12 mouse cellular contexts compared by ENCODE assay signal in the genomic region with DNA sequence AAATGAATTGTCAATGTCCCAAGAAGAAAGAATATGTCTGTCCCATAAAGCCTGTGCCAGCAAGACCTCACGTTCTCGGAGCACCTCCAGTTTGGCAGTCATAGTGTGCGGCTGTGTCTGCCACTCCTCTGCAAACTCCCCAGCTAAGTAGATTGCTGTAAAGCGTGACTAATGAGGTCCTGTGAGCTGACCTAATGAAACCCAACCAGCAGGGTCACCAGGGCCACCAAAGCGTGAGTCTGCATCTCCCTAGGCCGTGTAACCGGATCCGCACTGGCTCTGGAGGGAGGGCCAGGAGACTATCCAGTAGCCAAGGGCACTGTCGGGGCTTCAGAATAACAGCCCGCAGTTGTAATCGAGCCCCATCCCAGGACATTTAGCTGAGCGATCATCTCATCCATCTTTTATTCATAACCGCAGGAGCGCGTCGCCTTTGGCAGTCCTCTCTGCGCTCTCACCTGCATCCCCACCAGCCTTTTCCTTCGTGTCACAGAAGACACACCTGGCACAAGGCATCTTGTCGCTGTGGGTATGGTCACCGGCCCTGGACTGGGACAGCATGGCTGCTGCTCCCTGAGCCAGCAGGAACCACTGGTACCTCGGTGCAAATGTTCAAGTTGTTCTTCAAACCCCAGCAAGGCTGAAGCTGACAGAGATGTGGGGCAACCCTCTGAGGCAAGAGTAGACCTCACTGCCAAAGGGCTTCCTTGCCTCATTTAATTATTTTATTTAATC. TPM values are rescaled to one million over a fixed set of nuclear protein-coding genes. Genes with fewer than 3 reads are reported as not detected.
A peak's percentile ranks its signal among the peaks of the same experiment; 100 is the strongest.
DNase-seq lines count a peak whose midpoint lies in the region; ATAC-seq and TF ChIP-seq lines count a peak whose summit lies in the region.
"Had no signal": no experiment of that assay in that cellular context is flagged by ENCODE, and none has a peak within 500 bp of the region (broad histone marks: within the 10 kb centered on the region; RNA-seq: fewer than 3 reads in every experiment).

No protein-coding gene starts in this region.

- intact Hi-C loops in heart, adult 2 months (cut with DNase I), result no loop called here

- no peak for TF ChIP-seq EP300 in heart, adult 2 months (IDR thresholded peaks at IDR 0.05; ENCODE audit: insufficient read depth, low read depth, low read length)

- no peak for DNase-seq in heart, embryonic 10.5 days (ENCODE audit: low spot score)
- no peak for DNase-seq in heart, adult 2 months
- DNase-seq in embryonic facial prominence, embryonic 14.5 days (ENCODE audit: low spot score), result peak; percentile 76
- DNase-seq in kidney, adult 8-10 months, result peak; percentile 62
- no peak for DNase-seq in layer of hippocampus, adult 9-10 months (ENCODE audit: low spot score)
- no peak for DNase-seq in natural killer cell, adult 2 months (ENCODE audit: low spot score in 2 of 2)
- DNase-seq: adrenal gland, postnatal 25 days had no signal

- no peak overlapping the region for H3K9ac ChIP-seq in heart, adult 2 months (ENCODE audit: low read depth, low read length)
- no peak overlapping the region for H3K9ac ChIP-seq in embryonic facial prominence, embryonic 14.5 days (ENCODE audit: low read depth, low read length)
- H3K9ac ChIP-seq in neural tube, embryonic 13.5 days, result no peak overlapping the region
- H3K9ac ChIP-seq: intestine, embryonic 15.5 days had no signal

- WGBS in heart, embryonic 10.5 days, result 32% methylated on average over 21 of the region's 21 CpGs
- 63% methylated on average over 21 of the region's 21 CpGs for WGBS in heart, adult 2 months
- 9% methylated on average over 20 of the region's 21 CpGs for WGBS in embryonic facial prominence, embryonic 14.5 days
- 17% methylated on average over 21 of the region's 21 CpGs for WGBS in neural tube, embryonic 13.5 days

- H3K79me2 ChIP-seq in heart, adult 2 months (replicated peaks; ENCODE audit: control insufficient read depth, insufficient read depth, low read length), result no peaks in the 10 kb centered on the region

- no peaks in the 10 kb centered on the region for H3K36me3 ChIP-seq in heart, embryonic 10.5 days
- H3K36me3 ChIP-seq in heart, adult 2 months (ENCODE audit: control insufficient read depth, insufficient read depth, low read length), result no peaks in the 10 kb centered on the region
- no peaks in the 10 kb centered on the region for H3K36me3 ChIP-seq in embryonic facial prominence, embryonic 14.5 days (ENCODE audit: control insufficient read depth, insufficient read depth, low read length)
- H3K36me3 ChIP-seq in neural tube, embryonic 13.5 days, result no peaks in the 10 kb centered on the region
- H3K36me3 ChIP-seq: intestine, embryonic 15.5 days had no signal

- no peak for TF ChIP-seq POLR2A in heart, adult 2 months (IDR thresholded peaks at IDR 0.05; ENCODE audit: insufficient read depth, low read depth, low read length)

- peak; percentile 87 for ATAC-seq in embryonic facial prominence, embryonic 14.5 days (ENCODE audit: low read depth)
- ATAC-seq in neural tube, embryonic 13.5 days (ENCODE audit: low read depth), result peak; percentile 40; the same call in 1 of the 2 replicates
- no peak for ATAC-seq in erythroid progenitor cell, adult 5-6 weeks (replicated peaks; ENCODE audit: low FRiP score, poor library complexity, severe bottlenecking)
- ATAC-seq: intestine, embryonic 15.5 days had no signal

- H3K4me1 ChIP-seq in heart, embryonic 10.5 days, result peaks cover 45% of the 10 kb centered on the region
- H3K4me1 ChIP-seq in heart, adult 2 months (ENCODE audit: control insufficient read depth, insufficient read depth, low read length), result no peaks in the 10 kb centered on the region
- peaks cover 10% of the 10 kb centered on the region for H3K4me1 ChIP-seq in embryonic facial prominence, embryonic 14.5 days (ENCODE audit: control insufficient read depth, insufficient read depth, low read length)
- peaks cover 20% of the 10 kb centered on the region for H3K4me1 ChIP-seq in neural tube, embryonic 13.5 days (replicated peaks)

- TF ChIP-seq CTCF in heart, adult 2 months (IDR thresholded peaks at IDR 0.05), result no peak

- no peaks in the 10 kb centered on the region for H3K9me3 ChIP-seq in heart, embryonic 10.5 days
- H3K9me3 ChIP-seq in embryonic facial prominence, embryonic 14.5 days (ENCODE audit: control insufficient read depth, low read length), result no peaks in the 10 kb centered on the region
- H3K9me3 ChIP-seq in neural tube, embryonic 13.5 days, result no peaks in the 10 kb centered on the region
- H3K9me3 ChIP-seq: intestine, embryonic 15.5 days had no signal

- peaks cover 12% of the 10 kb centered on the region for H3K27me3 ChIP-seq in heart, embryonic 10.5 days (ENCODE audit: insufficient read depth, poor library complexity, severe bottlenecking)
- H3K27me3 ChIP-seq in heart, adult 2 months (ENCODE audit: control insufficient read depth, insufficient read depth, low read length), result no peaks in the 10 kb centered on the region
- peaks cover 3% of the 10 kb centered on the region; the same call in 1 of the 2 replicates for H3K27me3 ChIP-seq in embryonic facial prominence, embryonic 14.5 days (replicated peaks; ENCODE audit: control insufficient read depth, insufficient read depth, low read length)
- H3K27me3 ChIP-seq in neural tube, embryonic 13.5 days, result peaks cover 6% of the 10 kb centered on the region

- H3K4me2 ChIP-seq in embryonic facial prominence, embryonic 14.5 days (ENCODE audit: low read depth, low read length), result no peak overlapping the region
- no peak overlapping the region for H3K4me2 ChIP-seq in neural tube, embryonic 13.5 days
- H3K4me2 ChIP-seq: intestine, embryonic 15.5 days had no signal

- H3K4me3 ChIP-seq in heart, embryonic 10.5 days, result 0 out of 2 replicates have a peak overlapping the region, but pooled peaks have one; percentile 10
- no peak overlapping the region for H3K4me3 ChIP-seq in heart, adult 2 months
- no peak overlapping the region for H3K4me3 ChIP-seq in embryonic facial prominence, embryonic 14.5 days (ENCODE audit: low read depth, low read length)
- H3K4me3 ChIP-seq in neural tube, embryonic 13.5 days, result no peak overlapping the region
- H3K4me3 ChIP-seq: intestine, embryonic 15.5 days had no signal

- H3K27ac ChIP-seq in heart, embryonic 10.5 days, result peak overlapping the region; percentile 39; the same call in 1 of the 2 replicates
- H3K27ac ChIP-seq in heart, adult 2 months, result no peak overlapping the region
- H3K27ac ChIP-seq in embryonic facial prominence, embryonic 14.5 days (replicated peaks; ENCODE audit: low read depth, low read length), result no peak overlapping the region
- no peak overlapping the region for H3K27ac ChIP-seq in neural tube, embryonic 13.5 days (replicated peaks)
- H3K27ac ChIP-seq: intestine, embryonic 15.5 days had no signal

RNA-seq across cellular contexts. Expression of gene Lrrc10, which starts 24.0 kb away (rescaled TPM):
- 26.7 and 49.9 TPM in 2 replicates for polyA plus RNA-seq in heart, embryonic 10.5 days (2016; fragmentation: Nextera tagmentation; extraction: Ambion mirVana)
- total RNA-seq in heart, adult 2 months (2021), result 100 to 1,000 TPM; 148 to 208 TPM
- polyA plus RNA-seq in heart, adult 2 months (2012; rRNA removed), result 266 and 368 TPM in 2 replicates
- not detected in 2 replicates for polyA plus RNA-seq in embryonic facial prominence, embryonic 14.5 days (2014; fragmentation: Nextera tagmentation; extraction: Ambion mirVana)
- not detected in 2 replicates for polyA plus RNA-seq in neural tube, embryonic 13.5 days (2015; fragmentation: Nextera tagmentation; extraction: Ambion mirVana)
- total RNA-seq in erythroid progenitor cell, adult 5-6 weeks (2015; ENCODE audit: low replicate concordance), result not detected in 2 replicates
- total RNA-seq in erythroid progenitor cell, adult 5-6 weeks (2017; ENCODE audit: low replicate concordance), result not detected in 2 replicates
- total RNA-seq: adrenal gland, postnatal 25 days had no signal
- polyA plus RNA-seq: intestine, embryonic 15.5 days; small intestine, adult 2 months had no signal

RNA-seq across cellular contexts. Expression of gene Best3, which starts 35.1 kb away (rescaled TPM):
- 0.18 and 0.20 TPM in 2 replicates for polyA plus RNA-seq in heart, embryonic 10.5 days (2016; fragmentation: Nextera tagmentation; extraction: Ambion mirVana)
- 1 to 10 TPM; 5.8 to 5.9 TPM for total RNA-seq in heart, adult 2 months (2021)
- polyA plus RNA-seq in heart, adult 2 months (2012; rRNA removed), result 3.2 and 6.7 TPM in 2 replicates
- polyA plus RNA-seq in embryonic facial prominence, embryonic 14.5 days (2014; fragmentation: Nextera tagmentation; extraction: Ambion mirVana), result 2.3 and 4.6 TPM in 2 replicates
- polyA plus RNA-seq in neural tube, embryonic 13.5 days (2015; fragmentation: Nextera tagmentation; extraction: Ambion mirVana), result 0.34 TPM in 1 of 2 replicates, not detected in the other
- total RNA-seq in erythroid progenitor cell, adult 5-6 weeks (2015; ENCODE audit: low replicate concordance), result not detected in 2 replicates
- not detected in 2 replicates for total RNA-seq in erythroid progenitor cell, adult 5-6 weeks (2017; ENCODE audit: low replicate concordance)
- polyA plus RNA-seq: intestine, embryonic 15.5 days had no signal

RNA-seq across cellular contexts. Expression of gene Cct2, which starts 42.4 kb away (rescaled TPM):
- 220 and 292 TPM in 2 replicates for polyA plus RNA-seq in heart, embryonic 10.5 days (2016; fragmentation: Nextera tagmentation; extraction: Ambion mirVana)
- 100 to 1,000 TPM; 123 to 129 TPM for total RNA-seq in heart, adult 2 months (2021)
- polyA plus RNA-seq in heart, adult 2 months (2012; rRNA removed), result 50.4 and 93.0 TPM in 2 replicates
- 266 and 276 TPM in 2 replicates for polyA plus RNA-seq in embryonic facial prominence, embryonic 14.5 days (2014; fragmentation: Nextera tagmentation; extraction: Ambion mirVana)
- 279 and 303 TPM in 2 replicates for polyA plus RNA-seq in neural tube, embryonic 13.5 days (2015; fragmentation: Nextera tagmentation; extraction: Ambion mirVana)
- total RNA-seq in erythroid progenitor cell, adult 5-6 weeks (2015; ENCODE audit: low replicate concordance), result 135 and 172 TPM in 2 replicates
- 87.1 and 93.3 TPM in 2 replicates for total RNA-seq in erythroid progenitor cell, adult 5-6 weeks (2017; ENCODE audit: low replicate concordance)

RNA-seq across cellular contexts. Expression of gene Gm10271, which starts 48.8 kb away (rescaled TPM):
- not detected in 2 replicates for polyA plus RNA-seq in heart, embryonic 10.5 days (2016; fragmentation: Nextera tagmentation; extraction: Ambion mirVana)
- not detected for total RNA-seq in heart, adult 2 months (2021)
- not detected in 2 replicates for polyA plus RNA-seq in heart, adult 2 months (2012; rRNA removed)
- polyA plus RNA-seq in embryonic facial prominence, embryonic 14.5 days (2014; fragmentation: Nextera tagmentation; extraction: Ambion mirVana), result not detected in 2 replicates
- not detected in 2 replicates for polyA plus RNA-seq in neural tube, embryonic 13.5 days (2015; fragmentation: Nextera tagmentation; extraction: Ambion mirVana)
- total RNA-seq in erythroid progenitor cell, adult 5-6 weeks (2015; ENCODE audit: low replicate concordance), result not detected in 2 replicates
- not detected in 2 replicates for total RNA-seq in erythroid progenitor cell, adult 5-6 weeks (2017; ENCODE audit: low replicate concordance)
- total RNA-seq: adrenal gland, postnatal 25 days had no signal
- polyA plus RNA-seq: intestine, embryonic 15.5 days; lung, embryonic 16.5 days; small intestine, adult 2 months had no signal

Comparison
In these comparisons a context has a peak if more than half of its experiments do, and no peak if none do; other contexts are left out.
1. DNase-seq: peak in embryonic facial prominence, embryonic 14.5 days (single experiment) and kidney, adult 8-10 months (2 of 2); none in heart, embryonic 10.5 days (single experiment), heart, adult 2 months (0 of 2), layer of hippocampus, adult 9-10 months (single experiment) and natural killer cell, adult 2 months (0 of 2).
2. RNA of gene Lrrc10, which starts 24.0 kb away (polyA plus RNA-seq): 266 to 368 TPM in heart, adult 2 months and 26.7 to 49.9 TPM in heart, embryonic 10.5 days; not detected in embryonic facial prominence, embryonic 14.5 days and not detected in neural tube, embryonic 13.5 days; every median in the first group is over 10 times any median in the second.